8 mouse cellular contexts compared by ENCODE assay signal in genomic region chr6:5589635-5590034, GRCm38 (mm10).
DNase-seq lines count a peak whose midpoint lies in the region; TF ChIP-seq lines count a peak whose summit lies in the region.

No protein-coding gene starts in this region.

- 14% methylated on average over 10 of the region's 10 CpGs for WGBS in midbrain, embryonic 10.5 days
- 5% methylated on average over 10 of the region's 10 CpGs for WGBS in spleen, adult 2 months

- TF ChIP-seq POLR2A in spleen, adult 2 months (IDR thresholded peaks at IDR 0.05; ENCODE audit: low read depth, low read length): no peak

- H3K4me1 ChIP-seq in midbrain, embryonic 10.5 days: 0 out of 2 replicates have a peak, but pooled peaks cover 3% of the 10 kb centered on the region
- no peaks in the 10 kb centered on the region for H3K4me1 ChIP-seq in spleen, adult 2 months (ENCODE audit: control insufficient read depth, insufficient read depth, insufficient read length)

- no peak; the same call in none of the 2 replicates for TF ChIP-seq CTCF in left cerebral cortex, adult 2 months (IDR thresholded peaks at IDR 0.05)
- TF ChIP-seq CTCF in spleen, adult 2 months (IDR thresholded peaks at IDR 0.05; ENCODE audit: extremely low read depth, insufficient read depth, insufficient read length, insufficient replicate concordance): peak; percentile 75; the same call in 1 of the 2 replicates

- no peak overlapping the region for H3K27ac ChIP-seq in left cerebral cortex, adult 2 months
- no peak overlapping the region for H3K27ac ChIP-seq in midbrain, embryonic 10.5 days (replicated peaks)
- no peak overlapping the region for H3K27ac ChIP-seq in spleen, adult 2 months (ENCODE audit: insufficient read depth, low read length)

- H3K27me3 ChIP-seq in midbrain, embryonic 10.5 days (ENCODE audit: low read depth, poor library complexity, severe bottlenecking): no peaks in the 10 kb centered on the region
- H3K27me3 ChIP-seq in spleen, adult 2 months (ENCODE audit: control insufficient read depth, insufficient read depth, low read length): no peaks in the 10 kb centered on the region

- no peaks in the 10 kb centered on the region for H3K36me3 ChIP-seq in midbrain, embryonic 10.5 days
- no peaks in the 10 kb centered on the region for H3K36me3 ChIP-seq in spleen, adult 2 months (ENCODE audit: control insufficient read depth, insufficient read depth, low read length)

- H3K9me3 ChIP-seq in midbrain, embryonic 10.5 days (replicated peaks): no peaks in the 10 kb centered on the region

- DNase-seq in cerebellum, adult 8-10 months: peak; percentile 3
- DNase-seq in cerebellum, adult 11-12 months: no peak
- peak; percentile 68 to 72 for DNase-seq in cerebellum, postnatal 14 days
- DNase-seq in frontal cortex, postnatal 36 days (ENCODE audit: low spot score in 2 of 2): peak; percentile 57 to 64
- DNase-seq in induced T-regulatory cell, adult 2 months (ENCODE audit: low read depth): peak; percentile 75
- peak; percentile 61 to 62 for DNase-seq in left cerebral cortex, adult 2 months (ENCODE audit: extremely low spot score in 1 of 2, low spot score in 2 of 2)
- DNase-seq in midbrain, embryonic 10.5 days (ENCODE audit: low spot score): peak; percentile 62
- DNase-seq in spleen, adult 2 months (ENCODE audit: low read depth in 1 of 2, low spot score in 2 of 2): peak; percentile 5 to 29

- intact Hi-C loops in left cerebral cortex, adult 2 months (cut with DNase I): loop anchor here (1.0 kb wide), 1 partner anchor 178 kb away; no protein-coding TSS in a partner anchor

- no peak overlapping the region for H3K4me3 ChIP-seq in left cerebral cortex, adult 2 months
- no peak overlapping the region for H3K4me3 ChIP-seq in midbrain, embryonic 10.5 days
- H3K4me3 ChIP-seq in spleen, adult 2 months (ENCODE audit: extremely low read depth, insufficient read depth, insufficient read length): no peak overlapping the region
